32 mouse cellular contexts compared by ENCODE assay signal in the genomic region with DNA sequence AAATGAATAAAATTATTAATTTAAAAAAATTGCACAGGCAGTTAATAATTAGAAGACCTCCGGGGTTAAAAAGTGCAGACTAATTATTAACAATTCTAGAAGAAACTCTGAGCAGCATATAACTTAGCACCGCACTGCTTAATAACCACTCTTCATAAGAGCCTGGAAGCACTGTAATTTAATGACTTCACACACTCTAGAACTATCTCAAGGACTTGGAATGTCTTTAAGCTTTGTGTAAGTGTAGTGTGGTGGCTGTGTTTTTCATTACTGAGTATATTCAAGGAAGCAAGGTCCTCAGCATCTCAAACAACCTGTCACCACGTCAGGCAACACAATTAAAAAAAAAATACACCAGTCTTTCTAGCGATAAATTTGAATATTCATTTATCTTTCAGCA.
"Had no signal": no experiment of that assay in that cellular context is flagged by ENCODE, and none has a peak within 500 bp of the region (broad histone marks: within the 10 kb centered on the region; RNA-seq: fewer than 3 reads in every experiment).

No protein-coding gene starts in this region.

- H3K4me3 ChIP-seq: heart, embryonic 10.5 days; heart, embryonic 12.5 days; heart, embryonic 13.5 days; heart, embryonic 15.5 days; hindbrain, embryonic 10.5 days; hindbrain, embryonic 12.5 days; hindbrain, embryonic 13.5 days; hindbrain, embryonic 15.5 days; intestine, embryonic 15.5 days; kidney, embryonic 15.5 days; layer of hippocampus, adult 2 months had no signal

- H3K9ac ChIP-seq: heart, embryonic 12.5 days; heart, embryonic 13.5 days; heart, embryonic 15.5 days; hindbrain, embryonic 12.5 days; hindbrain, embryonic 13.5 days; hindbrain, embryonic 14.5 days; hindbrain, embryonic 15.5 days; intestine, embryonic 15.5 days; kidney, embryonic 15.5 days had no signal

- H3K9me3 ChIP-seq: heart, embryonic 10.5 days; heart, embryonic 12.5 days; heart, embryonic 13.5 days; heart, embryonic 15.5 days; hindbrain, embryonic 10.5 days; hindbrain, embryonic 12.5 days; hindbrain, embryonic 13.5 days; hindbrain, embryonic 15.5 days; intestine, embryonic 15.5 days; kidney, embryonic 15.5 days had no signal

- ATAC-seq: hindbrain, embryonic 16.5 days; hindbrain, postnatal 0 days; inflammation-experienced regulatory T-cells, adult 6 months; intestine, embryonic 15.5 days; intestine, embryonic 16.5 days; intestine, postnatal 0 days had no signal

- DNase-seq: heart, postnatal 10 days; heart, postnatal 14 days; heart, postnatal 36 days; heart, postnatal 4 days; kidney, adult 11 months; kidney, adult 18-20 months; kidney, adult 9 months; kidney, postnatal 10 days; kidney, postnatal 14 days; kidney, postnatal 25 days; kidney, postnatal 36 days; kidney, postnatal 4 days; layer of hippocampus, adult 9-11 months; layer of hippocampus, postnatal 36 days had no signal

- H3K4me1 ChIP-seq: heart, embryonic 10.5 days; heart, embryonic 12.5 days; hindbrain, embryonic 10.5 days; hindbrain, embryonic 12.5 days; hindbrain, embryonic 13.5 days; hindbrain, embryonic 15.5 days; intestine, embryonic 15.5 days; kidney, embryonic 15.5 days had no signal

- H3K27me3 ChIP-seq: heart, embryonic 12.5 days; heart, embryonic 13.5 days; heart, embryonic 15.5 days; hindbrain, embryonic 12.5 days; hindbrain, embryonic 13.5 days; hindbrain, embryonic 15.5 days; intestine, embryonic 15.5 days; kidney, embryonic 15.5 days had no signal

- H3K4me2 ChIP-seq: heart, embryonic 11.5 days; heart, embryonic 12.5 days; heart, embryonic 13.5 days; heart, embryonic 15.5 days; hindbrain, embryonic 12.5 days; hindbrain, embryonic 13.5 days; hindbrain, embryonic 14.5 days; hindbrain, embryonic 15.5 days; intestine, embryonic 15.5 days; kidney, embryonic 15.5 days had no signal

- H3K27ac ChIP-seq: heart, embryonic 10.5 days; heart, embryonic 13.5 days; heart, embryonic 15.5 days; hindbrain, embryonic 10.5 days; hindbrain, embryonic 12.5 days; hindbrain, embryonic 13.5 days; hindbrain, embryonic 14.5 days; hindbrain, embryonic 15.5 days; hindbrain, postnatal 0 days; intestine, embryonic 15.5 days; kidney, embryonic 15.5 days; layer of hippocampus, adult 2 months had no signal
